Mouse (Mus musculus) bone marrow, adult 2 months (tissue): Measurements from ENCODE around the gene Zfp644.

ENCODE experiments used
- CTCF ChIP-seq: fragments of 200-500 bp; IDR thresholded peaks from 2 replicates; pipeline ENCODE4 v1.5.1; 2011; ENCODE audit warnings: low read length, control low read depth; ENCODE audit not compliant: control insufficient read depth, insufficient read depth
- POLR2A ChIP-seq: fragments of 200-500 bp; IDR thresholded peaks from 2 replicates; pipeline ENCODE4 v1.6.1; 2011; ENCODE audit warnings: low read depth, mild to moderate bottlenecking, control low read depth, low read length, borderline replicate concordance; ENCODE audit not compliant: control insufficient read depth

- TF ChIP-seq CTCF (no peak), POLR2A (no peak)
These were observed 102.7 kb downstream of the Zfp644 start for GRCm38 (mm10) chr5:106594388-106594787.
